Mouse (Mus musculus): ENCODE measurements at regions not wholly inside any gene's neighbourhood (a gene's known extent, or its start where the extent isn't known, plus 50 kb on each side); places are given as distances from the start of the nearest gene placed in this dataset.

GRCm38 (mm10) chr1:39100492-39100891 lies 93.0 kb upstream of the Npas2 start:
- peak; percentile 39 for DNase-seq (ENCODE audit: low read depth, low spot score)

GRCm38 (mm10) chr1:39102126-39102905 lies 91.2 kb upstream of the Npas2 start:
- no peak for DNase-seq (ENCODE audit: low read depth, low spot score)

- no peak for DNase-seq (ENCODE audit: low read depth, low spot score)
These were observed 90.3 kb upstream of the Npas2 start for GRCm38 (mm10) chr1:39102989-39103910.

- DNase-seq (ENCODE audit: low read depth, low spot score) = no peak
These were observed 87.8 kb upstream of the Npas2 start for GRCm38 (mm10) chr1:39105546-39106371.

GRCm38 (mm10) chr1:39106372-39106643 lies 87.2 kb upstream of the Npas2 start:
- no peak for DNase-seq (ENCODE audit: low read depth, low spot score)

- DNase-seq (ENCODE audit: low read depth, low spot score) = no peak
These were observed 86.9 kb upstream of the Npas2 start for GRCm38 (mm10) chr1:39106650-39107049.

GRCm38 (mm10) chr1:39116319-39116718 lies 77.2 kb upstream of the Npas2 start:
- no peak for DNase-seq (ENCODE audit: low read depth, low spot score)

- peak; percentile 92 for DNase-seq (ENCODE audit: low read depth, low spot score)
These were observed 71.1 kb upstream of the Npas2 start for GRCm38 (mm10) chr1:39122316-39123015.

- peak; percentile 23 for DNase-seq (ENCODE audit: low read depth, low spot score)
These were observed 70.3 kb upstream of the Npas2 start for GRCm38 (mm10) chr1:39123081-39123812.

- DNase-seq (ENCODE audit: low read depth, low spot score) = no peak
These were observed 69.8 kb upstream of the Npas2 start for GRCm38 (mm10) chr1:39123813-39124146.

- DNase-seq (ENCODE audit: low read depth, low spot score) = no peak
These were observed 59.0 kb upstream of the Npas2 start for GRCm38 (mm10) chr1:39134521-39134920.

GRCm38 (mm10) chr1:39143054-39143453 lies 50.5 kb upstream of the Npas2 start:
- no peak for DNase-seq (ENCODE audit: low read depth, low spot score)

- DNase-seq (ENCODE audit: low read depth, low spot score) = no peak
These were observed 49.9 kb upstream of the Npas2 start for GRCm38 (mm10) chr1:39143626-39144025.

All from ES-CJ7 (cell line).